Mouse (Mus musculus) C2C12 (cell line): Measurements from ENCODE around the gene Aox2.

ENCODE experiments used
- CTCF ChIP-seq: IDR thresholded peaks from one replicate; pipeline ENCODE4 v1.5.1; 2011; ENCODE audit not compliant: control insufficient read depth, insufficient read depth, insufficient read length
- FOSL1 ChIP-seq: IDR thresholded peaks from one replicate; pipeline ENCODE4 v1.8.0; 2011; ENCODE audit warnings: mild to moderate bottlenecking, low read length; ENCODE audit not compliant: poor library complexity, insufficient read depth, severe bottlenecking
- MAX ChIP-seq: IDR thresholded peaks from one replicate; pipeline ENCODE4 v1.6.1; 2011; ENCODE audit warnings: mild to moderate bottlenecking, control low read depth

DNA sequence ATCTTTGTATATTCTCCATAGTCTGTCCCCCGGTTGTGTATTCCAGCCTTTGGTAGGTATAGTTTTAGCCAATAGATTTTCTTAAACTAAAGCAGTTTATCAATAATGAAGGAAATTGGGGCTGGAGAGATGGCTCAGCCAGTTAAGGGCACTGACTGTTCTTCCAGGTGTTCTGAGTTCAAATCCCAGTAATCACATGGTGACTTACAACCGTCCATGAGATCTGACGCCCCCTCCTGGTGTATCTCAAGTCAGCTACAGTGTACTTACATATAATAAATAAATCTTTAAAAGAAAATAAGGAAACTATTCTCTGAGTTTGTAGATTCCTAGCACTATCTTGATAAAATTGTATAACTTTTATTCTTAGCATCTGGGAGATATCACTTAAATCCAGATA, 117.2 kb downstream of the Aox2 start:
- TF ChIP-seq CTCF: no peak
- no peak for TF ChIP-seq MAX
- TF ChIP-seq FOSL1: no peak
